Mouse (Mus musculus): ENCODE measurements around the gene Cux1.

GRCm38 (mm10) chr5:136548776-136549175 lies 18.5 kb downstream of the Cux1 start:
- TF ChIP-seq POLR2A (IDR thresholded peaks at IDR 0.05; ENCODE audit: control insufficient read depth, extremely low read depth, insufficient read depth, low read length, poor library complexity) (no peak), CTCF (IDR thresholded peaks at IDR 0.05; ENCODE audit: borderline replicate concordance, control insufficient read depth, extremely low read depth, insufficient read depth, low read length, poor library complexity) (no peak)
